8 mouse cellular contexts compared by ENCODE assay signal in genomic region chr9:101034448-101035098, GRCm38 (mm10). TPM values are rescaled to one million over a fixed set of nuclear protein-coding genes. Genes with fewer than 3 reads are reported as not detected.
DNase-seq lines count a peak whose midpoint lies in the region; ATAC-seq and TF ChIP-seq lines count a peak whose summit lies in the region.

Pccb (minus strand) TSS chr9:101034898.

- in situ Hi-C loops in Patski (cut with MboI; ENCODE audit: low pct_unique_long_range_greater_than_20kb) = loop anchor here (10.0 kb wide), 1 partner anchor 230 kb away; no protein-coding TSS in a partner anchor

- H3K4me3 ChIP-seq in hindbrain, embryonic 14.5 days (replicated peaks; ENCODE audit: low read length) = peak within 1 kb of the TSS; percentile 62

- peaks cover 4% of the 10 kb centered on the region; the same call in 1 of the 2 replicates for H3K36me3 ChIP-seq in hindbrain, embryonic 14.5 days (replicated peaks; ENCODE audit: control insufficient read depth, insufficient read depth)

- no peaks in the 10 kb centered on the region for H3K27me3 ChIP-seq in Patski
- no peaks in the 10 kb centered on the region for H3K27me3 ChIP-seq in hindbrain, embryonic 14.5 days (ENCODE audit: control insufficient read depth, insufficient read depth, low read length)

- peak; percentile 81 for DNase-seq in Patski (ENCODE audit: low read depth, low spot score)
- peak; percentile 98 to 99 for DNase-seq in cerebellum, postnatal 14 days
- DNase-seq in frontal cortex, postnatal 25 days (ENCODE audit: low spot score in 2 of 2) = peak; percentile 95 to 97
- DNase-seq in hindbrain, embryonic 14.5 days (ENCODE audit: low spot score) = peak; percentile 99
- DNase-seq in layer of hippocampus, postnatal 36 days = peak; percentile 91 to 92
- DNase-seq in lung, postnatal 36 days = peak; percentile 99
- peak; percentile 97 for DNase-seq in retina, postnatal 1 day
- DNase-seq in urinary bladder, adult 18-20 months (ENCODE audit: low spot score in 2 of 2) = peak; percentile 87 to 94

- H3K4me2 ChIP-seq in hindbrain, embryonic 14.5 days (replicated peaks) = peak within 1 kb of the TSS; percentile 54

- peak within 1 kb of the TSS; percentile 84 for H3K9ac ChIP-seq in hindbrain, embryonic 14.5 days

- peak; percentile 42 for TF ChIP-seq CTCF in Patski (IDR thresholded peaks at IDR 0.05)

- peak; percentile 93 for ATAC-seq in Patski
- ATAC-seq in hindbrain, embryonic 14.5 days (ENCODE audit: low FRiP score) = peak; percentile 99

- peaks cover 7% of the 10 kb centered on the region; the same call in 1 of the 2 replicates for H3K4me1 ChIP-seq in hindbrain, embryonic 14.5 days (replicated peaks; ENCODE audit: control insufficient read depth, insufficient read depth, low read length)

- H3K9me3 ChIP-seq in hindbrain, embryonic 14.5 days (ENCODE audit: control insufficient read depth, low read length) = no peaks in the 10 kb centered on the region

- under 1% methylated on average over 61 of the region's 61 CpGs for WGBS in hindbrain, embryonic 14.5 days

- CTCF ChIA-PET in Patski (lab: Charles Lee) = interaction anchor here (0.7 to 1.0 kb wide), 2 partner anchors 9 to 10 kb away, joined by 3 read pairs; no protein-coding TSS in a partner anchor

- POLR2A ChIA-PET in Patski (lab: Charles Lee) = interaction anchor here (0.7 to 1.5 kb wide), 4 partner anchors 11 to 74 kb away, joined by 3 to 7 read pairs (median 5); partner anchors contain the start of gene Msl2

- peak within 1 kb of the TSS; percentile 99 for H3K27ac ChIP-seq in hindbrain, embryonic 14.5 days

RNA-seq across cellular contexts. Expression of gene Pccb, which starts in this region (rescaled TPM):
- 70.8 TPM for polyA plus RNA-seq in Patski (2021)
- 24.2 and 24.9 TPM in 2 replicates for polyA plus RNA-seq in hindbrain, embryonic 14.5 days (2014; fragmentation: Nextera tagmentation; extraction: Ambion mirVana)
- 10 to 100 TPM; 43.0 to 43.3 TPM for total RNA-seq in layer of hippocampus, postnatal 36 days (2021)

Comparison
In these comparisons a context has a peak if more than half of its experiments do, and no peak if none do; other contexts are left out.
1. Peak in every context shown above with its lines: DNase-seq, ATAC-seq, H3K4me3 ChIP-seq and H3K27ac ChIP-seq.